Mouse (Mus musculus): ENCODE measurements at regions not wholly inside any gene's neighbourhood (a gene's known extent, or its start where the extent isn't known, plus 50 kb on each side); places are given as distances from the start of the nearest gene placed in this dataset.

GRCm38 (mm10) chr12:92179292-92179691 is 330.3 kb upstream of the Sel1l start:
- no peaks in the 10 kb centered on the region for H3K27me3 ChIP-seq (replicated peaks)
- H3K4me3 ChIP-seq (replicated peaks), result no peak overlapping the region
- no peaks in the 10 kb centered on the region for H3K36me3 ChIP-seq (replicated peaks; ENCODE audit: low read length)
- no peak for TF ChIP-seq FLI1 (IDR thresholded peaks at IDR 0.05; ENCODE audit: low read length)
- no peak for TF ChIP-seq GATA1 (IDR thresholded peaks at IDR 0.05; ENCODE audit: borderline replicate concordance, low read length)
- H3K4me1 ChIP-seq, result no peaks in the 10 kb centered on the region
- no peaks in the 10 kb centered on the region for H3K9me3 ChIP-seq

GRCm38 (mm10) chr12:92156726-92157125 is 307.8 kb upstream of the Sel1l start:
- TF ChIP-seq GATA1 (IDR thresholded peaks at IDR 0.05; ENCODE audit: borderline replicate concordance, low read length) (no peak), FLI1 (IDR thresholded peaks at IDR 0.05; ENCODE audit: low read length) (no peak)
- no peaks in the 10 kb centered on the region for H3K27me3 ChIP-seq (replicated peaks)

GRCm38 (mm10) chr12:92152922-92153235 is 303.9 kb upstream of the Sel1l start:
- H3K27me3 ChIP-seq (replicated peaks), result no peaks in the 10 kb centered on the region
- H3K36me3 ChIP-seq (replicated peaks; ENCODE audit: low read length), result no peaks in the 10 kb centered on the region
- H3K4me3 ChIP-seq (replicated peaks), result no peak overlapping the region
- TF ChIP-seq GATA1 (IDR thresholded peaks at IDR 0.05; ENCODE audit: borderline replicate concordance, low read length) (no peak), FLI1 (IDR thresholded peaks at IDR 0.05; ENCODE audit: low read length) (no peak)
- no peaks in the 10 kb centered on the region for H3K4me1 ChIP-seq
- 0 out of 2 replicates have a peak, but pooled peaks cover 4% of the 10 kb centered on the region for H3K9me3 ChIP-seq

More at GRCm38 (mm10) chr12:92156726-92157125, 307.8 kb upstream of the Sel1l start:
- Histone ChIP-seq H3K4me1 (no peaks in the 10 kb centered on the region), H3K9me3 (no peaks in the 10 kb centered on the region; the same call in 1 of the 2 replicates), H3K4me3 (replicated peaks) (no peak overlapping the region), H3K36me3 (replicated peaks; ENCODE audit: low read length) (no peaks in the 10 kb centered on the region)

- H3K27me3 ChIP-seq (replicated peaks), result no peaks in the 10 kb centered on the region
- 0 out of 2 replicates have a peak, but pooled peaks cover 4% of the 10 kb centered on the region for H3K9me3 ChIP-seq
- TF ChIP-seq GATA1 (IDR thresholded peaks at IDR 0.05; ENCODE audit: borderline replicate concordance, low read length) (no peak), FLI1 (IDR thresholded peaks at IDR 0.05; ENCODE audit: low read length) (no peak)
- H3K4me3 ChIP-seq (replicated peaks), result no peak overlapping the region
- no peaks in the 10 kb centered on the region for H3K36me3 ChIP-seq (replicated peaks; ENCODE audit: low read length)
- H3K4me1 ChIP-seq, result no peaks in the 10 kb centered on the region
Measured at GRCm38 (mm10) chr12:92152043-92152921, 303.3 kb upstream of the Sel1l start.

DNA sequence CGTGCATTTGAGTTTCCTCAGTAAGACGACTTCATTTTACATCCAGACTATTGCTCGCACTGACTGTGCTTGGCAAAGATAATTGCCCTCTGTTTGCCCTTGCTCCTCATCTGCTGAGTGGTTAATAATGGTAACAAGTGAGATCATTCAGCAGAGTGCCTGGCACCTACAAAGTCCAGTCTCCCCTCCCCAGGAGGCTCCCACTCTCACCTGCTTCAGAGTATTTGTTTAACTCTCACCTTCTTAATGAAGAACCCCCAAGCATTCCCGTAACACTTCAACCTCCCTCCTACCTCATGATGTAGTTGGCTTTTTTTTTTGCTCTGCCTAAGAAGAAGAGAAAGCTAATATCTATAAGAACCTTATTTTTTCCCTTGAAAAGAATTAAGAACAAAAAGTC is 288.6 kb upstream of the Sel1l start:
- no peaks in the 10 kb centered on the region for H3K27me3 ChIP-seq (replicated peaks)
- H3K4me3 ChIP-seq (replicated peaks), result no peak overlapping the region
- H3K4me1 ChIP-seq, result no peaks in the 10 kb centered on the region
- H3K9me3 ChIP-seq, result peaks cover 3% of the 10 kb centered on the region; the same call in 1 of the 2 replicates
- no peak for TF ChIP-seq GATA1 (IDR thresholded peaks at IDR 0.05; ENCODE audit: borderline replicate concordance, low read length)
- TF ChIP-seq FLI1 (IDR thresholded peaks at IDR 0.05; ENCODE audit: low read length), result no peak
- H3K36me3 ChIP-seq (replicated peaks; ENCODE audit: low read length), result no peaks in the 10 kb centered on the region

DNA sequence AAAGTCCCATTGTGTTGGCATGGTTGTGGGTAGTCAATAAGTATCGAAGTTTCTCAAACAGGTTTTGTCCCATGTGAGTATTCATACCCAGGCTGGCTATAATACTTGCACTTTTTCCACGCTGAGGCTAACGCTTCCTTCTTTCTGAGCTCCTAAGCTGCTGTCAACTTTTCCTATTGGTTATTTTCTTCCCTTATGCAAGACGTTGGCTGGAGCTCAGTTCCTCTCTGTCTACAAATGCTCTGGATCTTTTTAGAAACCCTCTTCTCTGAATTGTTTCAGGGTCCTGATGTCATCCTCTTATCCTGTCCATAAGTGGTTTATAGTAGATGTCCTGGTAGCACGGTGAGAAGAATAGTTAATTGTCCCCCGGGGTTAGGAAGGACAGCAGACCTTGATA is 278.7 kb upstream of the Sel1l start:
- no peak for TF ChIP-seq GATA1 (IDR thresholded peaks at IDR 0.05; ENCODE audit: borderline replicate concordance, low read length)
- no peak for TF ChIP-seq FLI1 (IDR thresholded peaks at IDR 0.05; ENCODE audit: low read length)
- Histone ChIP-seq H3K27me3 (replicated peaks) (no peaks in the 10 kb centered on the region), H3K9me3 (peaks cover 14% of the 10 kb centered on the region), H3K4me1 (no peaks in the 10 kb centered on the region), H3K4me3 (replicated peaks) (no peak overlapping the region), H3K36me3 (replicated peaks; ENCODE audit: low read length) (no peaks in the 10 kb centered on the region)

GRCm38 (mm10) chr12:92120164-92120815 is 271.3 kb upstream of the Sel1l start:
- Histone ChIP-seq H3K4me1 (no peaks in the 10 kb centered on the region), H3K36me3 (replicated peaks; ENCODE audit: low read length) (no peaks in the 10 kb centered on the region), H3K4me3 (replicated peaks) (no peak overlapping the region), H3K27me3 (replicated peaks) (no peaks in the 10 kb centered on the region), H3K9me3 (peaks cover 7% of the 10 kb centered on the region; the same call in 1 of the 2 replicates)
- TF ChIP-seq GATA1 (IDR thresholded peaks at IDR 0.05; ENCODE audit: borderline replicate concordance, low read length) (no peak), FLI1 (IDR thresholded peaks at IDR 0.05; ENCODE audit: low read length) (no peak)

DNA sequence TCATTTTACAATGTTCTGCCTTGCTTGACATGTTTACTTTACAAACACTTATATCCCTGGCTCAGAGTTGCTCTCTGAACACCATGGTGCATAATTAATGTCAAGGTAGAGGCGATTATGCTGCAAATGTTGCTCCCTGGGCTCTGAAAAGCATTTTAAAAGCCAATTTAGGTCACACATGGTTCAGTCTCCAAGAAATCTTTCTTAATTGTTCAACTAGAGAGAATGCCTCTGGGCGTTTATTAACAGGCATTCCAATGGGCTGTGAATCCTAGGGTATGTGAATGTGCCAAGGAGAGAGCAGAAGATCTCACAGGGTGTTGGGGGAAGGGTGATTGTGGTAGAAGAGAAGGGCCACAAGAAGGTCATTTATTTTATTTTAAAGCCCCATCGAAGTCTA is 260.7 kb upstream of the Sel1l start:
- TF ChIP-seq FLI1 (IDR thresholded peaks at IDR 0.05; ENCODE audit: low read length), result no peak
- TF ChIP-seq GATA1 (IDR thresholded peaks at IDR 0.05; ENCODE audit: borderline replicate concordance, low read length), result no peak
- H3K4me1 ChIP-seq, result no peaks in the 10 kb centered on the region
- no peaks in the 10 kb centered on the region for H3K27me3 ChIP-seq (replicated peaks)
- no peaks in the 10 kb centered on the region for H3K36me3 ChIP-seq (replicated peaks; ENCODE audit: low read length)
- no peak overlapping the region for H3K4me3 ChIP-seq (replicated peaks)
- no peaks in the 10 kb centered on the region for H3K9me3 ChIP-seq

DNA sequence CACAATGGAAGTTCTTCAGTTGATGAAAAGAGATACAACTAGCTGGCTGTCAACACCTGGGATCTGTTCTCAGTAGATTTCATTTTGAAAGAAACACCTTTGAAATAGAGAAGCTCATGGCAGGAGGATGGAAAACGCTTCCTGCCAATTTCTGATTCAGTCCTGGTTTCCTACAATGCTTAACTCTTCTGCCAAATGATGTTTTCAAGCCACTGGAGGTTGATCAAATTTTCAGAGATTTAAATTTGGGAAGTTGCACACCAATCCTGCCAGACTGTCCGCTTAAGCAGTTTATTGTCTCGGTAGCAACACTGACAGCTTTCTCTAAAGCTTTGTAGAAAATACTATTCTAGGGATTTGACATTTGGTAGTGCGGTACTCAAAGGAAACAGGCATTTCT is 251.1 kb upstream of the Sel1l start:
- Histone ChIP-seq H3K27me3 (replicated peaks) (no peaks in the 10 kb centered on the region), H3K4me1 (no peaks in the 10 kb centered on the region), H3K4me3 (replicated peaks) (no peak overlapping the region), H3K9me3 (no peaks in the 10 kb centered on the region), H3K36me3 (replicated peaks; ENCODE audit: low read length) (no peaks in the 10 kb centered on the region)
- no peak for TF ChIP-seq GATA1 (IDR thresholded peaks at IDR 0.05; ENCODE audit: borderline replicate concordance, low read length)
- TF ChIP-seq FLI1 (IDR thresholded peaks at IDR 0.05; ENCODE audit: low read length), result no peak

- no peak for TF ChIP-seq GATA1 (IDR thresholded peaks at IDR 0.05; ENCODE audit: borderline replicate concordance, low read length)
- no peak for TF ChIP-seq FLI1 (IDR thresholded peaks at IDR 0.05; ENCODE audit: low read length)
- no peaks in the 10 kb centered on the region for H3K4me1 ChIP-seq
- H3K27me3 ChIP-seq (replicated peaks), result no peaks in the 10 kb centered on the region
- no peaks in the 10 kb centered on the region for H3K36me3 ChIP-seq (replicated peaks; ENCODE audit: low read length)
- H3K9me3 ChIP-seq, result 0 out of 2 replicates have a peak, but pooled peaks cover 3% of the 10 kb centered on the region
- no peak overlapping the region for H3K4me3 ChIP-seq (replicated peaks)
Measured at GRCm38 (mm10) chr12:92092794-92093365, 243.9 kb upstream of the Sel1l start.

All from megakaryocyte, embryonic 14.5 days (primary cell).